Mouse (Mus musculus) naive thymus-derived CD4-positive, alpha-beta T cell, adult 2 months (primary cell): ENCODE results near the gene Agr3.

Experiments
- DNase-seq: peaks from one replicate; pipeline ENCODE4 v3.0.0-alpha.2; 2011; ENCODE audit warnings: low read depth

Agr3 gene

DNA sequence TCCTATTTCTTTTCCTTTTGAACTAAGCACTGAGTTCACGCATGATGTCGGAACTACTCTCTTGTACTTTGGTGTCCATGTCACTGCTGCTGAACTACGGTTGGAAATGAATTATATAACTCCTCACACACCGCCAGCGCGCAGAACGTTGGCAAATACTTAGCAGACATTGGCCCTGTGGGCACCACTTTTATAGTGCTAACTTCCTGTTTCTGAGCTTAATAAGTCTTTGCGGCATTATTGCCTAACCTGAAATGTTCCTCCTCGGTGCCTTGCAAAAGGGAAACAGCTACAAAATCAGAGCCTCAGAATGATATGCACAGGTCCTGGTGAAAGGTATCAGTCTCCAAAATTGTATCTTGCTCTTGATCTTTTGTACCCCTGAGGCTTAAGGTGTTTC is 58.1 kb downstream of the Agr3 start:
- DNase-seq = peak; percentile 48

DNA sequence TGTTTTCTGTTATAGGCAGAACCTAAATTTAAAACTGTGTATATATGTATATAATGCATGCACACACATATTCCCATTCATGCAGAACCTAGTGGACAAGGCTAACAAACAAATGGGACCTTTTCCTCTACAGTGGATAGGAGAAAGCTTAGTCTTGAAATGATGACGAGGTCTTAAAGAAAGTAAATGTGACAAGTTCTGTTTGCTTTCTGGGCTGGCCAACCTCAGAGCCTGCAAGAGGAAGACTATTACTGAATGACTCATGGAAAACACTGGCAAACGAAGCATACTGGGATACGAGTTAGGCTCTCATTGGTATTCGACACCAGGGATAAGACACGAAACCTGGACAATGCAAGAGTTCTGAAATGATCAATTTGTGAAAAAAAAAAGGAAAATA is 59.3 kb downstream of the Agr3 start:
- DNase-seq = no peak

DNA sequence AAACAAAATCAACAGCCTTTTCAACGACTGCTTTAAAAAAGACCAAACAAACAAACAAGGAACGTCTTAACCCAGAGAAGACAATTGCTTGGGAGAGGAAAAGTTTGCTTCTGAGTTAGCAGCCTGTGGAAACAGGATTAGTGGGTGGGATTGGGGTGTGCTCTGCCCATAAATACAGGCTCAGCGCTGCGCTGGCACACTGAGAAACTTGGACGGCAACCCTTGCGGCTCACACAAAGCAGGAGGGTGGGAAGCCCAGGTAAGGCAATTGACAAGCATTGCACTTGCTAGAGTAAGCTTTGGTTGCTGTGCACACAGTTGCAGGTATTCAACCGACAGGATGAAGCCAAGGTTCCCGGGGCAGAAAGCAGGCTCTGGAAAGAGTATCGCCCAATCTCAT is 67.3 kb downstream of the Agr3 start, which contains the start of gene Agr2:
TSS of gene Agr2 (plus strand) at position 197 of the 400 bp plus-strand sequence.
- DNase-seq = no peak

DNA sequence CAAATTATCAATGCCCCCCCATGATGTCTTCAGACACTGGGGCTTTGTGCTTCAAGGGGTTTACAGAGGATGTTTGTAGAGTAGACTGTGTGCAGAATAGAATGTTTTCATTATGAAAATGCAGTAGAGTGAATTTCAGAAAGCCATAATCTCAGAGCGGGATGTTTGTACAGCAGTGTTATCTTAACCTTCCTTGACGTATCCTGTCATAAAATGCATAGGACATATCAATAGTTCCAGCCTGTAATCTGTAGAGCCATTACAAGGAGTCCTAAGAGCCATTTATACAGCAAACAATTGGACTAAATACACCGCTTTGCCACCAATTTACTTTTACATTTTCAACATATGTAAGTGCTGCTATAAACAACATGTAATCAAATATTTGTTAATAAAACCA is 68.2 kb downstream of the Agr3 start:
- no peak for DNase-seq

DNA sequence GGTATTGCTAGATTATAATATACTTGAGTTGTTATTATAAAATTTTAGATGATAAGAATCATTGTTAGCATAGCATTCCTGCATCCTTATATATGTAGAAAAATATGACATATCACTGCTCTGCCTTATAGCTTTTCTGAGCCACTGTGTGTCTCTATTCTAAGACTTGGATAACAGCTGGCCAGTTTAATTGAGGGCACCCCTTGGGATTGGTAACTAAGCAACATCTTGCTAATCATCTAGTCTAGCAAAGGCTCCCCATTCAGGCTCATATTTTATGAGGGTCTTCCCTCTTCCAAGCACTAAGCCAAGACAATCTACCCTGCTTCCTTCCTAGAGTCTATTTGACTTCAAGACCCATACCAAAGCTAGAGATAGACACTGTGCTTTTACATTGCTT is 68.7 kb downstream of the Agr3 start:
- no peak for DNase-seq

DNA sequence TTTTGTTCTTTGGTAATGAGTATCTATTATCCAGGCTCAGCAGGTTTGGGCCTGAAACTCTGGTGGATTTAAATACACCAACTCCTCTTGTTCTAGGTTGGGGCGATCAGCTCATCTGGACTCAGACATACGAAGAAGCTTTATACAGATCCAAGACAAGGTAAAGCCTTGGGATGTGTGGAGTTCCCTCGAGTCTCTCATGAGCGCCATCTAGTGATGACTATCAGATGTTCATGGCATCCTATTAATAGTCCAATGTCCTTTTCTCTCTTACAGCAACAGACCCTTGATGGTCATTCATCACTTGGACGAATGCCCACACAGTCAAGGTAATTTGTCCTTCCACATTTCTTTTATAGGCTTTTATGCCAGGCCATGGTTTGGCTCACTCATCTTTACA is 70.4 kb downstream of the Agr3 start:
- DNase-seq = peak; percentile 60
